Mouse (Mus musculus): Measurements from ENCODE around the gene Cep131. TPM values are rescaled to one million over a fixed set of nuclear protein-coding genes. Genes with fewer than 3 reads are reported as not detected.

Gene Cep131
- total RNA-seq, 2 experiments from 2014 or later, result 9.1 to 9.6 TPM

- intact Hi-C loops (cut with DNase I), result no loop called here
Observed at GRCm38 (mm10) chr11:120103431-120103997, 16.9 kb upstream of the Cep131 start.

GRCm38 (mm10) chr11:120101036-120101435 is 14.4 kb upstream of the Cep131 start:
- DNase-seq, result peak; percentile 62 to 77
- intact Hi-C loops (cut with DNase I), result no loop called here

More at GRCm38 (mm10) chr11:120103431-120103997, 16.9 kb upstream of the Cep131 start:
- no peak for DNase-seq

GRCm38 (mm10) chr11:120098588-120099511 is 12.2 kb upstream of the Cep131 start, which contains the start of the genes Tepsin and Ndufaf8:
TSS of gene Tepsin (minus strand) at chr11:120098731.
TSS of gene Ndufaf8 (plus strand) at chr11:120098928.
- intact Hi-C loops (cut with DNase I), result loop anchor here (2.0 kb wide), 2 partner anchors 68 to 86 kb away; no protein-coding TSS in a partner anchor
- DNase-seq, result peak; percentile 97 to 98

- intact Hi-C loops (cut with DNase I), result no loop called here
- DNase-seq, result no peak
Observed at GRCm38 (mm10) chr11:120092817-120093591, 6.4 kb upstream of the Cep131 start.

GRCm38 (mm10) chr11:120090661-120091060 is 4.0 kb upstream of the Cep131 start:
- no peak for DNase-seq
- intact Hi-C loops (cut with DNase I), result no loop called here

GRCm38 (mm10) chr11:120085891-120086627 is 568 bp downstream of the Cep131 start:
- intact Hi-C loops (cut with DNase I), result no loop called here
- peak; percentile 54 to 57 for DNase-seq

- intact Hi-C loops (cut with DNase I), result no loop called here
- DNase-seq, result no peak
Observed at GRCm38 (mm10) chr11:120080282-120080681, 6.3 kb downstream of the Cep131 start.

- intact Hi-C loops (cut with DNase I), result no loop called here
- DNase-seq, result no peak
Observed at GRCm38 (mm10) chr11:120076191-120076590, 10.4 kb downstream of the Cep131 start.

GRCm38 (mm10) chr11:120072986-120073647 is 13.5 kb downstream of the Cep131 start:
- intact Hi-C loops (cut with DNase I), result no loop called here
- no peak for DNase-seq

GRCm38 (mm10) chr11:120071731-120072320 is 14.8 kb downstream of the Cep131 start:
- no peak for DNase-seq
- intact Hi-C loops (cut with DNase I), result no loop called here

- intact Hi-C loops (cut with DNase I), result no loop called here
- DNase-seq, result no peak
Observed at GRCm38 (mm10) chr11:120071065-120071464, 15.6 kb downstream of the Cep131 start.

- DNase-seq, result no peak
- intact Hi-C loops (cut with DNase I), result no loop called here
Observed at GRCm38 (mm10) chr11:120070286-120070930, 16.2 kb downstream of the Cep131 start.

- intact Hi-C loops (cut with DNase I), result loop anchor here (10.0 kb wide), 1 partner anchor 54 kb away; no protein-coding TSS in a partner anchor
- no peak for DNase-seq
Observed at GRCm38 (mm10) chr11:120069261-120069660, 17.4 kb downstream of the Cep131 start.

GRCm38 (mm10) chr11:120067834-120068233 is 18.8 kb downstream of the Cep131 start:
- no peak for DNase-seq
- intact Hi-C loops (cut with DNase I), result loop anchor here (10.0 kb wide), 1 partner anchor 53 kb away; no protein-coding TSS in a partner anchor

- intact Hi-C loops (cut with DNase I), result loop anchor here (1.0 to 10.0 kb wide), 2 partner anchors 35 to 50 kb away; no protein-coding TSS in a partner anchor
- DNase-seq, result peak; percentile 69 to 81
Observed at GRCm38 (mm10) chr11:120065291-120065690, 21.3 kb downstream of the Cep131 start.

GRCm38 (mm10) chr11:120064668-120065040 is 22.0 kb downstream of the Cep131 start:
- intact Hi-C loops (cut with DNase I), result loop anchor here (1.0 to 10.0 kb wide), 2 partner anchors 34 to 50 kb away; no protein-coding TSS in a partner anchor
- no peak for DNase-seq

- DNase-seq, result no peak
- intact Hi-C loops (cut with DNase I), result loop anchor here (10.0 kb wide), 1 partner anchor 49 kb away; no protein-coding TSS in a partner anchor
Observed at GRCm38 (mm10) chr11:120064006-120064667, 22.5 kb downstream of the Cep131 start.

- intact Hi-C loops (cut with DNase I), result loop anchor here (10.0 kb wide), 1 partner anchor 49 kb away; no protein-coding TSS in a partner anchor
- DNase-seq, result no peak
Observed at GRCm38 (mm10) chr11:120063326-120063725, 23.3 kb downstream of the Cep131 start.

Data from heart, postnatal 14 days (tissue).